Mouse (Mus musculus) embryonic facial prominence, embryonic 10.5 days (tissue): Measurements from ENCODE around the gene Spin1. TPM values are rescaled to one million over a fixed set of nuclear protein-coding genes. Genes with fewer than 3 reads are reported as not detected.
"Not testable (repeated sequence)": the region's sequence is repeated elsewhere in the genome, so short reads cannot be mapped to it uniquely, and the experiment has no call there.

Experiments
- DNase-seq: peaks from one replicate; pipeline ENCODE4 v3.0.0-alpha.2; 2017; ENCODE audit warnings: low spot score
- H3K27ac ChIP-seq: fragments of 300-500 bp; sonication (generic); replicated peaks from 2 replicates; pipeline ENCODE4 v1.5.1; 2016; ENCODE audit warnings: mild to moderate bottlenecking
- H3K27me3 ChIP-seq: fragments of 300-500 bp; sonication (generic); replicated peaks from 2 replicates; pipeline ENCODE4 v1.6.1; 2016; ENCODE audit warnings: low read depth, mild to moderate bottlenecking; ENCODE audit not compliant: poor library complexity, severe bottlenecking
- H3K36me3 ChIP-seq: fragments of 300-500 bp; sonication (generic); replicated peaks from 2 replicates; pipeline ENCODE4 v1.6.1; 2016; ENCODE audit warnings: mild to moderate bottlenecking, moderate library complexity
- H3K4me1 ChIP-seq: fragments of 300-500 bp; sonication (generic); 2 replicates; pipeline ENCODE4 v1.6.1; 2016
- H3K4me3 ChIP-seq: fragments of 300-500 bp; sonication (generic); 2 replicates; pipeline ENCODE4 v1.5.1; 2016; ENCODE audit warnings: mild to moderate bottlenecking, moderate library complexity
- H3K9me3 ChIP-seq: fragments of 300-500 bp; sonication (generic); 2 replicates; pipeline ENCODE4 v1.6.1; 2016; ENCODE audit warnings: mild to moderate bottlenecking
- WGBS: fragments of 180-500 bp; shearing (Covaris S2); methylation state at CpG from one replicate; pipeline ENCODE4 v1.1.7; 2016; 5-methylcytosine and 5-hydroxymethylcytosine counted together
- polyA plus RNA-seq: library from polyadenylated mRNA; unstranded; fragments of >200 nt; fragmentation: Nextera tagmentation; extraction: Ambion mirVana; gene quantifications from 2 replicates; pipeline ENCODE4 v1.2.1, GENCODE M21; 2016

Gene Spin1
- 94.5 and 105 TPM in 2 replicates for polyA plus RNA-seq

GRCm38 (mm10) chr13:51100233-51101015 lies at the start of gene Spin1:
TSS of gene Spin1 (plus strand) at chr13:51100880.
- peaks cover 27% of the 10 kb centered on the region for H3K4me1 ChIP-seq
- H3K36me3 ChIP-seq, result peaks cover 33% of the 10 kb centered on the region
- WGBS, result under 1% methylated on average over 85 of the region's 85 CpGs
- peak within 1 kb of the TSS; percentile 100 for H3K27ac ChIP-seq
- no peaks in the 10 kb centered on the region for H3K27me3 ChIP-seq
- peaks cover 29% of the 10 kb centered on the region for H3K9me3 ChIP-seq
- peak within 1 kb of the TSS; percentile 90 for H3K4me3 ChIP-seq
- peak; percentile 87 for DNase-seq

GRCm38 (mm10) chr13:51051016-51051415 lies 49.7 kb upstream of the Spin1 start:
- Histone ChIP-seq H3K4me3 (no peak overlapping the region), H3K27me3 (no peaks in the 10 kb centered on the region), H3K4me1 (0 out of 2 replicates have a peak, but pooled peaks cover 4% of the 10 kb centered on the region), H3K36me3 (no peaks in the 10 kb centered on the region), H3K9me3 (no peaks in the 10 kb centered on the region), H3K27ac (no peak overlapping the region)
- DNase-seq, result no peak
- WGBS, result 90% methylated on average over 4 of the region's 4 CpGs

GRCm38 (mm10) chr13:51052408-51052807 lies 48.3 kb upstream of the Spin1 start:
- Histone ChIP-seq H3K27ac (no peak overlapping the region), H3K4me3 (no peak overlapping the region), H3K36me3 (no peaks in the 10 kb centered on the region), H3K9me3 (no peaks in the 10 kb centered on the region), H3K4me1 (0 out of 2 replicates have a peak, but pooled peaks cover 4% of the 10 kb centered on the region), H3K27me3 (no peaks in the 10 kb centered on the region)
- DNase-seq, result no peak
- 71% methylated on average over 3 of the region's 3 CpGs for WGBS

- WGBS, result 54% methylated on average over 6 of the region's 6 CpGs
- H3K27ac ChIP-seq, result no peak overlapping the region
- H3K4me3 ChIP-seq, result no peak overlapping the region
- H3K9me3 ChIP-seq, result no peaks in the 10 kb centered on the region
- peaks cover 5% of the 10 kb centered on the region; the same call in 1 of the 2 replicates for H3K4me1 ChIP-seq
- DNase-seq, result peak; percentile 13
- H3K36me3 ChIP-seq, result no peaks in the 10 kb centered on the region
- H3K27me3 ChIP-seq, result no peaks in the 10 kb centered on the region
These were observed 37.7 kb upstream of the Spin1 start for GRCm38 (mm10) chr13:51063024-51063423.

GRCm38 (mm10) chr13:51063721-51064120 lies 37.0 kb upstream of the Spin1 start:
- WGBS, result 82% methylated on average over 1 of the region's 1 CpGs
- DNase-seq, result no peak
- peaks cover 5% of the 10 kb centered on the region; the same call in 1 of the 2 replicates for H3K4me1 ChIP-seq
- no peak overlapping the region for H3K27ac ChIP-seq
- H3K4me3 ChIP-seq, result no peak overlapping the region
- H3K36me3 ChIP-seq, result no peaks in the 10 kb centered on the region
- H3K9me3 ChIP-seq, result no peaks in the 10 kb centered on the region
- H3K27me3 ChIP-seq, result no peaks in the 10 kb centered on the region

- H3K9me3 ChIP-seq, result no peaks in the 10 kb centered on the region
- no peaks in the 10 kb centered on the region for H3K27me3 ChIP-seq
- DNase-seq, result no peak
- no peak overlapping the region for H3K27ac ChIP-seq
- peaks cover 5% of the 10 kb centered on the region; the same call in 1 of the 2 replicates for H3K4me1 ChIP-seq
- no peaks in the 10 kb centered on the region for H3K36me3 ChIP-seq
- WGBS, result 74% methylated on average over 3 of the region's 3 CpGs
- no peak overlapping the region for H3K4me3 ChIP-seq
These were observed 36.3 kb upstream of the Spin1 start for GRCm38 (mm10) chr13:51064429-51064828.

GRCm38 (mm10) chr13:51071063-51071680 lies 29.5 kb upstream of the Spin1 start:
- Histone ChIP-seq H3K27ac (no peak overlapping the region), H3K4me1 (no peaks in the 10 kb centered on the region), H3K9me3 (no peaks in the 10 kb centered on the region), H3K36me3 (no peaks in the 10 kb centered on the region), H3K4me3 (no peak overlapping the region), H3K27me3 (no peaks in the 10 kb centered on the region)
- 70% methylated on average over 11 of the region's 11 CpGs for WGBS
- no peak for DNase-seq

- Histone ChIP-seq H3K4me1 (no peaks in the 10 kb centered on the region), H3K27me3 (no peaks in the 10 kb centered on the region), H3K9me3 (0 out of 2 replicates have a peak, but pooled peaks cover 2% of the 10 kb centered on the region), H3K36me3 (no peaks in the 10 kb centered on the region), H3K4me3 (no peak overlapping the region), H3K27ac (no peak overlapping the region)
- WGBS, result 88% methylated on average over 8 of the region's 8 CpGs
- DNase-seq, result no peak
These were observed 28.9 kb upstream of the Spin1 start for GRCm38 (mm10) chr13:51071763-51072276.

GRCm38 (mm10) chr13:51072917-51073843 lies 27.5 kb upstream of the Spin1 start:
- WGBS, result 93% methylated on average over 16 of the region's 16 CpGs
- no peaks in the 10 kb centered on the region for H3K27me3 ChIP-seq

GRCm38 (mm10) chr13:51074081-51074680 lies 26.5 kb upstream of the Spin1 start:
- WGBS, result 82% methylated on average over 6 of the region's 6 CpGs
- H3K4me1 ChIP-seq, result no peaks in the 10 kb centered on the region
- H3K36me3 ChIP-seq, result no peaks in the 10 kb centered on the region
- H3K9me3 ChIP-seq, result 0 out of 2 replicates have a peak, but pooled peaks cover 2% of the 10 kb centered on the region
- no peaks in the 10 kb centered on the region for H3K27me3 ChIP-seq
- H3K27ac ChIP-seq, result no peak overlapping the region
- DNase-seq, result no peak
- H3K4me3 ChIP-seq, result no peak overlapping the region

More at GRCm38 (mm10) chr13:51072917-51073843, 27.5 kb upstream of the Spin1 start:
- Histone ChIP-seq H3K4me1 (no peaks in the 10 kb centered on the region), H3K36me3 (no peaks in the 10 kb centered on the region), H3K4me3 (no peak overlapping the region), H3K9me3 (0 out of 2 replicates have a peak, but pooled peaks cover 2% of the 10 kb centered on the region), H3K27ac (no peak overlapping the region)
- no peak for DNase-seq

GRCm38 (mm10) chr13:51076191-51076590 lies 24.5 kb upstream of the Spin1 start:
- not testable (repeated sequence) for H3K27me3 ChIP-seq, H3K27ac ChIP-seq, H3K9me3 ChIP-seq, H3K4me3 ChIP-seq, H3K4me1 ChIP-seq, H3K36me3 ChIP-seq, DNase-seq
- WGBS, result 96% methylated on average over 14 of the region's 14 CpGs
